In the genomic region with DNA sequence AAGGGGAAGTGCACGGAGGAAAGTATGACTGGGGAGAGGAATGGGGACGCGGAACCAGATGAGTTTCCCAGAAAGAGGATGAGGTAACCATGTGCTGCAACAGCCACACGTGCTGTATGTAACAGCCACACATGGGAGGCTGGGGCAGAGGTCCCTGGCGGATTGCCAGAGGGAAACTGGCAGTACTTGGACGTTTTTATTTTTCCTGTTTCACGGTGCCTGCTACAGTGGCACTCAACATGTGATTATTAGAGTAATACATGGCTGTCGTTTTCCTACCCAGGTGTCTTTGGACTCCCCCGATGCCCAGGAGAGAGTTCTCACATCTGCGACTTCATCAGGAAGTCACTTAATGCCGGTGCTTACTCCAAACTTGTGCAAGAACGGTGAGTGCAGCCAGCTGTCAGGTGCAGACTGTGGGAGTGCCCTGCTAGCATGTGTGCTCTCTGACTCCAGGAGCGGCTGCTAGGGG, we compare ENCODE assay signal across 9 mouse cellular contexts. TPM values are rescaled to one million over a fixed set of nuclear protein-coding genes. Genes with fewer than 3 reads are reported as not detected.
A peak's percentile ranks its signal among the peaks of the same experiment; 100 is the strongest.
DNase-seq lines count a peak whose midpoint lies in the region; ATAC-seq and TF ChIP-seq lines count a peak whose summit lies in the region.
"Had no signal": no experiment of that assay in that cellular context is flagged by ENCODE, and none has a peak within 500 bp of the region (broad histone marks: within the 10 kb centered on the region; RNA-seq: fewer than 3 reads in every experiment).

No protein-coding gene starts in this region.

- H3K4me3 ChIP-seq in lung, adult 2 months (replicated peaks; ENCODE audit: extremely low read depth, low read depth, low read length), result no peak overlapping the region
- no peak overlapping the region for H3K4me3 ChIP-seq in heart, embryonic 15.5 days
- H3K4me3 ChIP-seq in lung, postnatal 0 days (ENCODE audit: low read depth, low read length), result no peak overlapping the region
- no peak overlapping the region for H3K4me3 ChIP-seq in forebrain, embryonic 12.5 days (replicated peaks)
- no peak overlapping the region for H3K4me3 ChIP-seq in neural tube, embryonic 15.5 days (replicated peaks)
- H3K4me3 ChIP-seq: lung, embryonic 15.5 days had no signal

- 0 out of 2 replicates have a peak, but pooled peaks have one; percentile 57 for ATAC-seq in heart, embryonic 15.5 days (replicated peaks; ENCODE audit: insufficient number of reproducible peaks, insufficient read depth, low FRiP score, low read depth)
- ATAC-seq in lung, postnatal 0 days, result peak; percentile 62
- ATAC-seq in forebrain, embryonic 12.5 days (ENCODE audit: low FRiP score), result no peak
- no peak for ATAC-seq in neural tube, embryonic 15.5 days (ENCODE audit: low FRiP score)

- TF ChIP-seq CTCF in lung, adult 2 months (IDR thresholded peaks at IDR 0.05; ENCODE audit: insufficient read depth, low read length), result no peak
- TF ChIP-seq CTCF in lung, postnatal 0 days (IDR thresholded peaks at IDR 0.05), result no peak

- DNase-seq in lung, adult 18-20 months, result peak; percentile 56 to 76
- DNase-seq in lung, adult 2 months, result no peak
- DNase-seq in lung, postnatal 0 days (ENCODE audit: low spot score), result peak; percentile 64
- peak; percentile 61 to 70 for DNase-seq in thymus, postnatal 10 days (ENCODE audit: low spot score in 2 of 2)
- DNase-seq in left cerebral cortex, postnatal 25 days (ENCODE audit: low spot score in 2 of 2), result no peak

- WGBS in lung, adult 2 months, result 43% methylated on average over 13 of the region's 13 CpGs
- WGBS in heart, embryonic 15.5 days, result 51% methylated on average over 13 of the region's 13 CpGs
- 57% methylated on average over 13 of the region's 13 CpGs for WGBS in lung, postnatal 0 days
- 88% methylated on average over 13 of the region's 13 CpGs for WGBS in forebrain, embryonic 12.5 days
- WGBS in neural tube, embryonic 15.5 days, result 75% methylated on average over 13 of the region's 13 CpGs

- no peaks in the 10 kb centered on the region for H3K4me1 ChIP-seq in lung, adult 2 months (ENCODE audit: control insufficient read depth, insufficient read depth, low read length)
- peaks cover 4% of the 10 kb centered on the region; the same call in 1 of the 2 replicates for H3K4me1 ChIP-seq in heart, embryonic 15.5 days (replicated peaks)
- H3K4me1 ChIP-seq in lung, postnatal 0 days (ENCODE audit: insufficient read depth, low read depth, low read length), result no peaks in the 10 kb centered on the region
- no peaks in the 10 kb centered on the region for H3K4me1 ChIP-seq in forebrain, embryonic 12.5 days
- H3K4me1 ChIP-seq in neural tube, embryonic 15.5 days, result no peaks in the 10 kb centered on the region
- H3K4me1 ChIP-seq: lung, embryonic 15.5 days had no signal

- intact Hi-C loops in left cerebral cortex, postnatal 25 days (cut with DNase I), result no loop called here

- TF ChIP-seq POLR2A in lung, adult 2 months (IDR thresholded peaks at IDR 0.05; ENCODE audit: borderline replicate concordance, extremely low read depth, low read depth, low read length), result no peak

- peak overlapping the region; percentile 37; the same call in 1 of the 2 replicates for H3K27ac ChIP-seq in heart, embryonic 15.5 days
- H3K27ac ChIP-seq in lung, postnatal 0 days (ENCODE audit: low read length), result no peak overlapping the region
- H3K27ac ChIP-seq in forebrain, embryonic 12.5 days, result no peak overlapping the region
- H3K27ac ChIP-seq in neural tube, embryonic 15.5 days (replicated peaks), result no peak overlapping the region
- H3K27ac ChIP-seq: lung, embryonic 15.5 days had no signal

- TF ChIP-seq EP300 in lung, postnatal 0 days (IDR thresholded peaks at IDR 0.05), result peak; percentile 46; the same call in 1 of the 2 replicates

- no peaks in the 10 kb centered on the region for H3K27me3 ChIP-seq in heart, embryonic 15.5 days
- H3K27me3 ChIP-seq in lung, postnatal 0 days (replicated peaks; ENCODE audit: insufficient read depth, low read length), result no peaks in the 10 kb centered on the region
- H3K27me3 ChIP-seq in forebrain, embryonic 12.5 days, result no peaks in the 10 kb centered on the region
- H3K27me3 ChIP-seq in neural tube, embryonic 15.5 days (replicated peaks), result no peaks in the 10 kb centered on the region
- H3K27me3 ChIP-seq: lung, embryonic 15.5 days had no signal

- H3K4me2 ChIP-seq in heart, embryonic 15.5 days, result no peak overlapping the region
- H3K4me2 ChIP-seq in lung, postnatal 0 days (replicated peaks; ENCODE audit: low read depth, low read length), result no peak overlapping the region
- no peak overlapping the region for H3K4me2 ChIP-seq in forebrain, embryonic 12.5 days
- no peak overlapping the region for H3K4me2 ChIP-seq in neural tube, embryonic 15.5 days
- H3K4me2 ChIP-seq: lung, embryonic 15.5 days had no signal

- H3K9ac ChIP-seq in heart, embryonic 15.5 days, result no peak overlapping the region
- H3K9ac ChIP-seq in lung, postnatal 0 days (replicated peaks; ENCODE audit: low read depth), result no peak overlapping the region
- no peak overlapping the region for H3K9ac ChIP-seq in forebrain, embryonic 12.5 days
- H3K9ac ChIP-seq in neural tube, embryonic 15.5 days (replicated peaks), result no peak overlapping the region
- H3K9ac ChIP-seq: lung, embryonic 15.5 days had no signal

- H3K9me3 ChIP-seq in heart, embryonic 15.5 days (replicated peaks), result no peaks in the 10 kb centered on the region
- H3K9me3 ChIP-seq in lung, postnatal 0 days (ENCODE audit: low read length), result no peaks in the 10 kb centered on the region
- no peaks in the 10 kb centered on the region for H3K9me3 ChIP-seq in forebrain, embryonic 12.5 days
- no peaks in the 10 kb centered on the region for H3K9me3 ChIP-seq in neural tube, embryonic 15.5 days (replicated peaks)
- H3K9me3 ChIP-seq: lung, embryonic 15.5 days had no signal

- H3K36me3 ChIP-seq in heart, embryonic 15.5 days, result peaks cover 48% of the 10 kb centered on the region
- peaks cover 7% of the 10 kb centered on the region; the same call in 1 of the 2 replicates for H3K36me3 ChIP-seq in lung, postnatal 0 days (ENCODE audit: insufficient read depth, low read length)
- H3K36me3 ChIP-seq in forebrain, embryonic 12.5 days (replicated peaks), result peaks cover 82% of the 10 kb centered on the region
- peaks cover 84% of the 10 kb centered on the region for H3K36me3 ChIP-seq in neural tube, embryonic 15.5 days

RNA-seq across cellular contexts. Expression of a gene that starts 12.1 kb away (rescaled TPM):
- 35.2 and 43.6 TPM in 2 replicates for polyA plus RNA-seq in lung, adult 2 months (2012; rRNA removed)
- 57.9 and 80.6 TPM in 2 replicates for polyA plus RNA-seq in heart, embryonic 15.5 days (2015; fragmentation: Nextera tagmentation; extraction: Ambion mirVana)
- 39.0 and 39.1 TPM in 2 replicates for polyA plus RNA-seq in lung, postnatal 0 days (2015; fragmentation: Nextera tagmentation; extraction: Ambion mirVana)
- total RNA-seq in left cerebral cortex, postnatal 25 days (2021), result 10 to 100 TPM; 95.2 to 98.2 TPM
- 69.4 and 70.1 TPM in 2 replicates for polyA plus RNA-seq in forebrain, embryonic 12.5 days (2016; fragmentation: Nextera tagmentation; extraction: Ambion mirVana)
- polyA plus RNA-seq in neural tube, embryonic 15.5 days (2015; fragmentation: Nextera tagmentation; extraction: Ambion mirVana), result 97.0 and 121 TPM in 2 replicates

RNA-seq across cellular contexts. Expression of a gene that starts 37.7 kb away (rescaled TPM):
- polyA plus RNA-seq in lung, adult 2 months (2012; rRNA removed), result 101 and 124 TPM in 2 replicates
- 41.4 and 51.0 TPM in 2 replicates for polyA plus RNA-seq in heart, embryonic 15.5 days (2015; fragmentation: Nextera tagmentation; extraction: Ambion mirVana)
- polyA plus RNA-seq in lung, postnatal 0 days (2015; fragmentation: Nextera tagmentation; extraction: Ambion mirVana), result 66.8 and 66.9 TPM in 2 replicates
- 100 to 1,000 TPM; 274 to 277 TPM for total RNA-seq in left cerebral cortex, postnatal 25 days (2021)
- 28.1 and 44.4 TPM in 2 replicates for polyA plus RNA-seq in forebrain, embryonic 12.5 days (2016; fragmentation: Nextera tagmentation; extraction: Ambion mirVana)
- polyA plus RNA-seq in neural tube, embryonic 15.5 days (2015; fragmentation: Nextera tagmentation; extraction: Ambion mirVana), result 73.5 and 78.6 TPM in 2 replicates

Comparison
In these comparisons a context has a peak if more than half of its experiments do, and no peak if none do; other contexts are left out.
1. DNase-seq: peak in lung, adult 18-20 months (2 of 2), lung, postnatal 0 days (single experiment) and thymus, postnatal 10 days (2 of 2); none in lung, adult 2 months (single experiment) and left cerebral cortex, postnatal 25 days (0 of 2).
2. ATAC-seq: peak in heart, embryonic 15.5 days (single experiment) and lung, postnatal 0 days (single experiment); none in forebrain, embryonic 12.5 days (single experiment) and neural tube, embryonic 15.5 days (single experiment).